Mouse (Mus musculus): ENCODE data around the gene Ets2.

Gene Ets2

DNA sequence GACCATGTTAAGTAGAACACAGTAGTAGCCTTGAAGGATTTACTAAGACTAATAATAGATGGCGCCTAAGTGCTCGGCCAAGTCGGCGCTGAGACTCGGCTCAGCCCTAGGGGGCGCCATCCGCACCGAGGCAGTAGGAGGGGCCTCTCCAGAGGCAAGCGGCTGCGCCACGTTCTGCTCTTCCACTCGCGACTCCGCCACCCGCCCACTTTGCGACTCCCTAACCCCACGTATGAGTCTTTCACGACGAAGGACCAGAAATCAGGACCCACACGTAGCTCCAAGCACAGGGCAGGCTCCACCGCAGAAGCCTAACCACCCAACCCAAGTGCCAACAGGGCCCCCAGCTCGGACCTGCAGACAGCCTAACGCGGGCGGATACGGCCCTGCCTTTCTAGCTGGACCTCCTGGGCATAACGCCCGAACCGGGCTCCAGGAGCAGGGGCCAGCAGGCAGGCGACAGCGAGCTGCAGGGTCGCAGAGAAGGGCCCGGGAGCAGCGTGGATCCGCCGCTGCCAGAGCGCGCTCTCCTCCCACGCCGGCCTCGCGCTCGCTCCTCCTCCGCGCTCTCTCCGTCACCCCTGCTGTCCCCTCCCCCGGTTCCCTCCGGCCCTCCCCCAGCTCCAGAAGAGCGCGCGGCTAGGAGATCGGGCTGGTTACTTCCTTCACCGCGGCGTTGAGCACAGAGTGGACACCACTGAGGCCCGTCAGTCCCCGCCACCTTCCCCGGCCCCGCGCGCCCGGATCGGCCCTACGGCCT is at the start of gene Ets2:
Gene Ets2, plus strand, starts transcription at position 274 of the 760 bp plus-strand sequence.
- peak; percentile 95 for DNase-seq (ENCODE audit: low read depth, low spot score)

DNA sequence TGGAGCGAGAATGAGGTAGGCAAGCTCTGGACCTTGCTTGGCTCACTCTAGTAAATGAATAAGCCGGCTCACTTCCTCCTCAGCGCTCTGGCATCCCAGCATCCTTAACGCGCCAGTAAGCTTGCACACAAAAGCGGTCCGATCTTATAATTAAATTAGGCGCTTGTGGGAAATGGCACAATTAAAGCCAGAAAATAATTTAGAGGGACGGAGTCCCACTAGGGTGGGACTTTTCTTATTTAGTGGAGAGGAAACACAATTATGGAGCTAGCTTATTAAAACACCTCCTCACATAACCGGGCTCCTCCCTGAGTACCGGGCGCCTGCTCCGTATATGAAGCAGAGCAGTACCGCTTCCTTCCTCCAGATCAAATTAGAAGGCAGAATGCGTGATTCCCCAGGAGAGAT is 47.7 kb upstream of the Ets2 start:
- no peak for DNase-seq (ENCODE audit: low read depth, low spot score)

DNA sequence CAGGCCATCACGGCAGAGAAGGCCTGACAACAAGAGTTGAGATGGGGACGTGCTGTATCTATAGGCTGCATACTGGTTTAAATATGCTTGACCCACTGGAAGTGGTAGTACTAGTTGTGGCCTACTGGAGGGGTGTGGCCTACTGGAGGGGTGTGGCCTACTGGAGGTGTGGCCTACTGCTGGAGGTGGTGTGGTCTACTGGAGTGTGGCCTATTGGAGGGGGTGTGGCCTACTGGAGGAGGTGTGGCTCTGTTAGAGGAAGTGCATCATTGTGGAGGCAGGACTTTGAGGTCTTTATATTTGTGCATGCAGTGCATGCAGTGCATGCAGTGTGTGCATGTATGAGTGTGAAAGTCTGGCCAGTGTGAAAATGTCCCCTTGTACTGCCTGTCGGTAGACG is 45.3 kb upstream of the Ets2 start:
- peak; percentile 26 for DNase-seq (ENCODE audit: low read depth, low spot score)

DNA sequence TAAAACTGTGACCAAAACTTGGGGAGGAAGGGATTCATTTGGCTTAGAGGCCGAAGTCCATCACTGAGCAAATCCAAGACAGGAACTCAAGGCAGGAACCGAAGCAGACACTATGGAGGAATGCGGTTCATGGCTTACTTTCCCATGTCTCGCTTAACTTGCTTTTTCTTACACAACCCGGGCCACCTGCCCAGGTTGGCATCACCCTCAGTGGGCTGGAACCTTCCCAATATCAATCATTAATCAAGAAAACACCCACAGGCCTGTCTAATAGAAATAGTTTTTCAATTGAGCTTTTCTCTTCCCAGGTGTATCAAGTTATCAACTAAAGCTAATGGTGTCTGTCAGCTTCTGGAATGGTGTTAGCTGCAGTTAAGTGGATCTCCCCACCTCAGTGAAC is 44.7 kb upstream of the Ets2 start:
- DNase-seq (ENCODE audit: low read depth, low spot score), result no peak

DNA sequence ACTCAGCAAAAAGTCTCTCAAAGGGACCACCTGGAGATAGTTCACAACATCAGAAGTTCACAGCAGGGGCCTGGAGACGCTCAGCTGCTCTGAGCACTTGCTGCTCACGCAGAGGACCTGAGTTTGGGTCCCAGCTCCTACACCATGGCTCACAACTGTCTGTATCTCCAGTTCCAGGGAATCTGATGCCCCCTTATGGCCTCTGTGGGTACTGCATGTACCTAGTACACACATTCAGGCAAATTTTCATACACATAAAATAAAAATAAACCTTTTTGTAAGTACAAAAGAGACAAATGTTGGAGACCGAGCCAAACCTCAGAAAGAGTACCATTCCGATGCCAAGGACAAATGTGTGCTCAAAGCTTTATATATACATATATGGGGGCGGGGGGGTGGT is 44.1 kb upstream of the Ets2 start:
- DNase-seq (ENCODE audit: low read depth, low spot score), result peak; percentile 35

DNA sequence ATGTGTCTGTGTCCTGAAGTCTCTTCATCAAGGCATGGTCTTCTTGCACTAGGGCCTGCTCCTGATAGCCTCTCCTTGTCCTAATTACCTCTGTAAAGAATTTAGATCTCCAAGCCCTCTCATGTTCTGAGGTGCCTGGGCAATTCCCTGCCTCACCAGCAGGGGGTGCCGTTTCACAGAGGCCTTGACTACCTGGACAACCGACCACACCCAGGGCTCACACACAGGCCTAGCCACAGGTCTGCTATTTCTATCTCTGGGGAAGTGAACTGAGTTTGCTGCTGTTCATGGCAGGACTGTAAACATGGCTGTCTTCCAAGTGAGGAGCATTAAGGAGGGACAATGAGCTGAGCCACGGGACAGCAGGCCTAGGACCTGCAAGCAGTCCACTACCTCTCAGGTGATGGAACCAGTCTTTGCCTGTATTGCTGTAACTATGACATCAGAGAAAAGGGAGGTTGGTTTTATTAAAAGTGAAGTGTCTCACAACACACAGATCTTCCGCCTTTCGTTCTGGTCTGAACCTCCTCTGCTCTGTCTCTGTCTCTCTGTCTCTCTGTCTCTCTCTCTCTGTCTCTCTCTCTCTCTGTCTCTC is 42.9 kb upstream of the Ets2 start:
- DNase-seq (ENCODE audit: low read depth, low spot score), result peak; percentile 83

DNA sequence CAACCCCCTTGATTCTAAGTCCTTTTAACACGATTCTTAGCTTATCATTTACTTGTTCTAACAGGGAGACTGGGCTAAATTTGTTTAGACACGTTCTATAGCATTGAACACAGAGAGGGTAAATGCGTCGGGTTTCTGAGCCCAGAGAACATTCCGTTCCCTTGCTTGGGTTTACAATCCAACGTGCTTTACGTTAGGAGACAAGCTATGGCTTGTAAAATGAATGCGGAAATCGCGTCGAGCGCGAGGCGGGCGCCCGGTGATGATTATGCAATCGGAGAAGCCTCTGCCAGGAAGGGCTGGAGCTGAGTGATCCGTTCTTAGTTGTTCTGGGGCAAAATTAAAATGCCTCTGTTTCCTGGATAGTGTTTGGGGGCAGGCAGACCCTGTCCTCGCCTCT is 42.4 kb upstream of the Ets2 start:
- no peak for DNase-seq (ENCODE audit: low read depth, low spot score)

DNA sequence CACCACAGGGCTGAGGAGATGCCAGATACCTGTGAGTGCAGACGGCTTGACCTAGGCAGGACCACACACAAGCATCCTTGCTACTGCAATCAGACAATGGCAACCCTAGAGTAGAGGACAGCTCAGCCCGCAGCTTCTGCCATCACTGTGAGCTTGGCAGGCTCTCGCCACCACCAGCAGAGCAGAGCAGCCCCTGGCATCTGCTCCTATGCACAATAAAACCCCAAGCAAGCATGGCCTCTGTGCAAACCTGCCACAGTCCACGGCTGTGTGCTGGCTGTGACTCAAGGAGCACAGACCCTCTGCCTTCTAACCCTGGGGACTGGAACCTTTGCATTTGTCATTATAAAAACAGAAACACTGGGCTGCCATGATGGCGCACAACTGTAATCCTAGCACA is 41.0 kb upstream of the Ets2 start:
- no peak for DNase-seq (ENCODE audit: low read depth, low spot score)

DNA sequence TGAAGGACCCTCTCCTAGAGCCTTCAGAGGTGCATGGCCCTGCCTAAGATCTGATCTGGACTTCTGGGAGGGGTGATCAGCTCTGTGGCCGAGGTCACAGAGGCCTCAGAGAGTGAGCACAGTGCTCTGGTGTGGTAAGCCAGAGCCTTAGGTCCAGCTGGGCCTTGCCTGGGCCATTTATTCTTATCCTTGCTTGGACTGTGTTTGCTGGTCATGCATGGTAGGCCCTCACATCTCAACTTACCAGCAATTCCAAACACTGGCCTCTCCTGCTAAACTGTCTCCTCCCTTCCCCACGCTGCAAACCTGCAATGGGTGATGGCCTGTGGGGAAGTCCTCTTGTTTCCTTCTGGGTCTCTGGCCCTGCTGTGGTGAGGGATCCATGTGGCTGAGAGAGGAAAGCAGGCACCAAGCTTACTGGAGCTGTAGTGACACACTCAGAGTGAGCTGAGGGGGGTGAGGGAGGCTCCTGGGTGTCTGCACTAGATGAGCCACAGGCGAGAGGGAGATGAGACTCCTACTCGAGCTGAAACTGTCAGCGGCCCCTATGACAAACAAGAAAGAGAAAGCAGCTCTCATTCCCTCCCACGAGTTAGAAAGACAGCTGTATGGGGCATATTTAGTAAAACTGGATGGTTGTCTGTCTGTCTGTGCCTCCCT is 36.3 kb upstream of the Ets2 start:
- DNase-seq (ENCODE audit: low read depth, low spot score), result no peak

DNA sequence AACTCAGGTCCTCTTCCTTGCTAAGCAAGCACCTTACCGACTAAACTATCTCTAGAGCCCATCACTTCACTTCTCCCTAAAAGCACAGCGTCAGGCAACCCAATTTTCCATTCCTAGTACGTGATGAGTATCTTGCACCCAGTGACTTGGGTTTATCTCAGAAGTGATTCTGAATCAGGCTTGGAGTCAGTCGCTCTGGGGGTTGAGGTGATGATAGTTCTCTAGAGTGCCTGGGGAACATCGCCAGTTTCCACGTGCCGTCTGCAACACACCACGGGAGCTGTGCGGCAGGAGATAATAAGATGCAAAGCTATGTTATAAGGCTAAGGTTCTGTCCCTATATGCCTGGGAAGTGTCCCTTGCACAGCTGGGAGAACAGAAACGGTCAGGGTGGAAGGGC is 35.6 kb upstream of the Ets2 start:
- DNase-seq (ENCODE audit: low read depth, low spot score), result no peak

DNA sequence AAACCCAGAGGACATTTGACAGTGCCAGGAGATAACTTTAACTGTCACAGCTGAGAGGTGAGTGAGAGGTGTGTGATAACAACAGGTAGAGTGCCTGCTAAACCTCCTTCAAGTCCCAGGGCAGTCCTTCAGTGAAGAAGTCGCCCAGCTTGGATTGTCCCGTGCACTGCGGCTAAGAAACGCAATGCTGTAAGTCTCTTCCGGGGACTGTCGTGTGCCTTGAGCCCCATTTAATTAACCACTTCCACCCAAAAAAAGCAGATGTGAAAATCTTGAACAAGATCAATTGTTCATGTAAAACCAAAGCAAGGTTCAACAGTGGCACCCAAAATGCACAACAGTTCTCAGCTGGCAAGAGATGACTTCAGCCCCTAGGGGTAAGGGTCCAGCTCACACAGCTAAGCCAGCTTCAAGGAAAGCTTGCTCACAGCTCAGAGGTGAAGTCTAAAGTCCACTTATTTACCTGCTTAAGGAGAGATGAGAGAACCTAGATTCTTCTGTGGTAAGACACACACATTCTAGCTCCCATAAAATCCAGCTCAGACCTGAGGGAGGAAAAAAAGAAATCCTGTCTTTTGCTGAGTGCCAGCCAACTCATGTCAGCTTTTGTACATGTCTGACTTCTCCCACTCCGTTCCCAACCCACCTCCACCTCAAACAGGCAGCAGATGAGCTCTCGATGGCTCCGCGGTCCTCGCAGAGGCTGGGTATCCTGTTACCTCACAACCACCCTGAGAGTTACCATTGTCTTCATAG is 34.3 kb upstream of the Ets2 start:
- DNase-seq (ENCODE audit: low read depth, low spot score), result no peak

DNA sequence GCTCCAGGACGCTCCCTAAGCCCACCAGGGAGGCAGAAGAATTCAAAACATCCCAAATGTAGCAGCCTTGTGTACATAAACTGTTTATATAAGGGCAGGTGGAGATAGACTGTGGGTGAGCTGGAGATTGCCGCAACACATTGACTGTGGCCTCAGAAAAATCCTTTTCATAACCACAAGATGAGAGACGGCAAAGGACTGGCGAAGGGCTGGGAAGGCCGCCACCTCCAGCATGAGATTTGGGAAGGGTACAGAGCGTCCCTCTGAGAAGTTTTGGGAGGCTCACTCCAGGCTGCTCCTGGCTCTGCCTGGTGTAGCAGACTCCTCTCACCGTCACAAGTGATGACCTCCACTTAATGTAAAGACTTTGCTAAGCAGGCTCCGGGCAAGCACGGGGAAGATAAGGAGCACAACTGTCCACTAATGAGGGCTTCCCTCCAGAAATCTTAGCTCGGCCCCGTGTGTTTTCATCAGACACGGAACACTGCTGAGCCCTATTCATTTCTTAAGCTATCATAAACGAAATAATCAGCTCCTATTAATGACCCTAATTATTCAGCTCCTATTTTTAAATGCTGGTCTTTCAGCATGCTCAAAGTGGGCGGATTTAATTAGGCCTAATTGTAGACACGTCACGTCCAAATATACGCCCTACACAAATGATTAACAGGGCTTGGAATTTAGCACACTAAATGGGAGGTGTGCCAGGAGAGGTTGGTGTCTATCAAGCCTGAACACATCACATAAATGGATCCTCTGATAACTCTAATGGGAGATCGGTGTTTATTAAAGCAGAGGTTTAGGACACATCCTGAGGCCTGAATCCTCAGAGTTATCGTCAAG is 33.5 kb upstream of the Ets2 start:
- DNase-seq (ENCODE audit: low read depth, low spot score), result no peak

DNA sequence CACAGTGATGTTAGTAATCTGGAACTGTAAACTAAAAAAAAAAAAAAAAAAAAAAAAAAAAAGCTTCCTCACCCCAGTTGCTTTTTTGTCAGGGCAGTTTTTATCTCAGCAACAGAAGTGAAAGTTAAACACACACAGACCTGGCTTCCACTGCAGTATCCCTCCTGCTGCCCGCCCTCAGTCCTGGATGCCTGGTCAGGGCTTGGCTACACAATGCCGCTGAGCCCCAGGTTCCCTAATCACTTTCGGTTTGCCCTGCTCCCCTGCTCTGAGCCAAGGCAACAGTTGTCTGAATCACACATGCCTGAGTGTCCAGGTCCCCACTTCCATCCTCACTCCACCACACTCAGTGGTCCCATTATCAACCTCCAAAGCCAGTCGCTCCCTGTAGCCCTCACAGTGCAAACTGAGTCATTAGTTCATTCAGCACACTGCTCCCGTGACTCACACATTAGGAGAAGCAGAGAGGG is 27.4 kb upstream of the Ets2 start:
- no peak for DNase-seq (ENCODE audit: low read depth, low spot score)

DNA sequence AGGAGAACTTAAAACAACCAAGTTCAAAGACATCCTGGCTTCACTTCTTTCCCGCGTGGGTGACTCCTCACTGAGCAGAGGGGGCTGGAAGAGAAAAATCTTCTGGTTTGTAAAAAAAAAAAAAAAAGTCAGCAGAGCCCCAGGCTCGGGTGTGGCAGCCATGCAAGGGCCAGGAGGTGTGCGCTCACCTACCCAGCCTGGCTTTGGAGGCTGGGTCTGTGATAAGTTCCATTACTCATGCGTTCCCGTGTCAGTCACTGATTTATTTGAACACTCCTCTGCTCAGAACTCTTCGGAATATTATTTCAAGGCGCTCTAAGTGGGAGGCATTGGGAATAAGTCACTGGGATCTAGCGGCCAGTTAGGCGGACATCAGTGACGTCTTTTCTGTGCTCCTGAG is 26.7 kb upstream of the Ets2 start:
- DNase-seq (ENCODE audit: low read depth, low spot score), result no peak

DNA sequence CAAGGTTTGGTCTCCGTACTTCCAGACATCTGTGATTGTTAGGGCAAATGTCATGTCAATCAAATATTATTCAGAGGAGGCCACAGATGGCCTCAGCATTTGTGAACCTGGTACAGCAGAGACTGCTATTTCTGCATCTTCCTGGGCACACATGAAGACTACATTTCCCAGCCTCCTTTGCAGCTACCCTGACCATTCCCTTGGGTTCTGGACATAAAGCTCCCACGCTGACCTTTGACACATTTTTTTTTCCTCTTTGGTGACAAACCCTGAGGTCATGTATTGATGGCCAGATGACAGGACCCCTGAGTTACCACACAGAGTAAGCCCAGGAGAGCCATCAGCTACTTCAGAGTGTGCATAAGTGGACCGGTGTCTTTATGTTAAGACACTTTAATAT is 25.2 kb upstream of the Ets2 start:
- no peak for DNase-seq (ENCODE audit: low read depth, low spot score)

DNA sequence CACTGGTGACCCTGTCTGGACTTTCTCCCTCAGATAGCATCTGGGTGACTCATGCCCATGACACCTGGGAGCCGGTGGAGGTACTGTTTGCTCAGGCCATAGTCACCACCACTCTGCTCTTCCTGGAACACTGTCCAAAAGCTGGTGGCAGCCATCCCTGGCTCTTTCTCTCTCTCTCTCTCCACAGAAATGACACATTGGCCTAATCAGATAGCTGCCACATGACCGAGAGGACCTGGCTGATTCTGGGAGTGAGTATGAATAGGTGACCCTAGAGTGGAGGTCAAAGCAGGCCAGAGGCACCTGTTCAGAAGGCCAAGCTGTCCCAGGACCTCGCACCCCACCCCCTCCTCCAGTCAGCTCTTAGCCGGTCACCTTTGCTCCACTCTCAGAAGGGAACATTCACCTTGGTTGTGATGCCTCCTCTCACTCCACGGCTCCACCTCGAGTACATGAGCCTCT is 19.4 kb upstream of the Ets2 start:
- DNase-seq (ENCODE audit: low read depth, low spot score), result no peak

DNA sequence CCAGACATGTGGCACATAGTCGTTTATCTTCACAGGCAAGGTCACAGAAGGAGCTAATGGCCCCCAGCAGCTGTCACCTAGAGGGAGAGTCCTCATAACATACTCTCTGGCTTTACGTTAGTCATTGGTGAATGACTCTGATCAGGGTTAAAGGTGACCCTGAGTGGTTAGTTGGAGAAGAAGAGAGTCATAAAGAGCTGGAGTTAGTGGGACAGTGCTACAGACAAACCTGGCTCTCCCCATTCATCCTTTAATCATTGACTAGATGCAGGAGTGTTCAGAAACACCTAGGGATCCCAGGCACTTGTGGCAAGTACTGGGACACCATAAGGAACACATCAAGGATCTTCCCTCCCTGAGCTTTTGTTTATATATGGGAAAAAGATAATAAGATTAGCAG is 16.1 kb upstream of the Ets2 start:
- DNase-seq (ENCODE audit: low read depth, low spot score), result no peak

DNA sequence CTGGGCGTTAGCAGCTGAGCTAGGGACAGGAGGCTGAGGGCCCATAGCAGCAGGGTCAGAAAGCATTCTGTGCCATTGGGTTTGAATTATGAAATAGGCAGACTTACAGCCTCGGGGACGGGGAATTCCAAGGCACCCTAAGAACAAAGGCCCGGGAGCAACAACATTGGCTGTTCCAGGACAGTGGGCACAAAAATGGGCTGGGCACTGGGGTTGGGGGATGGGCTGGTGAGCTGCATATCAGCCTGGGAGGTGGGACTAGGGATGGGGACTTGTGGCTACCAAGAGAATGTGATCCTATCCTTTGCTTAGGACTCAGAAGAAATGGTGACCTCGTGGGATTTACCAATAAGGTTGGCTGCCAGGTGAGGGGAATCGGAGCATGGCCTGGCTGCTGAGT is 15.6 kb upstream of the Ets2 start:
- DNase-seq (ENCODE audit: low read depth, low spot score), result no peak

DNA sequence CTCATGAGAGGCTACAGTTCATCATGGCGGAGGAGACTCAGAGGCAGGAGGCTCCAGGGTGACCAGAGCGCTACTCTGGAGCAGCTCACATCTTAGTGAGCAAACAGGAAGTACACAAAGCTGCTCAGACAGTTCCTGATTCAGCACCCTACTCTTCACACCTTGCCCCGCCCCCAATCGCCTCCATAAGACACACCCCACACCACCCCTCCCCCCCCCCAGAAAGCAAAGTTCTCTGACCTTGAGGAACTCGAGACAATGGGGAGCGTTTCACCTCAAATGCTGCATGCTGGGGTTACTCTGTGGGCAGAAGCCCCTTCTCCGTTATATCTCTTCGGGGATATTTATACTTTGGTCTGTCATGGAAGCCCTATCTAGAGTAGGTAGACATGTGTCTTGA is 15.0 kb upstream of the Ets2 start:
- no peak for DNase-seq (ENCODE audit: low read depth, low spot score)

DNA sequence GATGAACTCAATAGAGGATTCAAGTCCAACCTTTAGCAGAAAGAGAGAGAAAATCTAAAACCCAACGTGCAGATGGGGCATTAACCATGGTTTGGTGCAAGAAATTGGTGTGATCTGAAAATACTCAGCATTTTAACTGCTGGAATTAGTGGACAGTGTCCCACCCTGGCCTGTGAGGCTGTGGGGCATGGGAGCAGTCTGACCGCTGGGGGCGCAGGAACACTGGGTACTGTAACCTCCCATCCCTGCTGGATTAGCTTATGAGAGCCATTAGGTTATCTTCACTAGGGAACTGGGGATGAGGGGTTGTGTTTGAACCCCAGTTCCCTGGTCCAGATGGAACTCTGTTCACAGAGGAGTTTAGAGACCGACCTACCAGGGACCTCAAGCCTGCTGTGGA is 13.9 kb upstream of the Ets2 start:
- no peak for DNase-seq (ENCODE audit: low read depth, low spot score)

DNA sequence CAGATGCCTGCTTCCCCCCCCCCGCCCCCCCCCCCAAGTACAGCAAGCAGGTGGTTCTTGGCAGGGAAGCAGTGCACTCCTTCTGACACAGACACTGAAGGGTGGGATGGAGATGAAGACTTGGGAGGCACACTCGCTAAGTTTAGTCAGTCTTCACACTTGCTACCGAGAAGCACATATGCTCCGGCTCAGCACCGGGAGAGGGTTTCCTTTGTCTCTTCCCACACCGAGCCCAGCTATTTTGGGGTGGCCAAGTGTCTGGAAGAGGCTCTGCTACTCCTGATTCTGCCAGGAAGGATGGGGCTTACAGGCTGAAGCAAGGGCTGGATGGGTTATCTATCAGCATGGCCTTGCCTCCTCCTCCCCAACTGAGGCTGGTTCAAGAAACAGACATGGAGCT is 5.3 kb upstream of the Ets2 start:
- DNase-seq (ENCODE audit: low read depth, low spot score), result no peak
